Mouse (Mus musculus) CH12.LX (cell line): Measurements from ENCODE around the gene Foxc2. TPM values are rescaled to one million over a fixed set of nuclear protein-coding genes. Genes with fewer than 3 reads are reported as not detected.

Source experiments
- DNase-seq: peaks from one replicate; pipeline ENCODE4 v3.0.0-alpha.2; 2013; ENCODE audit errors: extremely low read depth
- H3K27ac ChIP-seq: 2 replicates; pipeline ENCODE4 v1.5.1; 2012; ENCODE audit warnings: low read depth, mild to moderate bottlenecking, control low read depth, moderate library complexity; ENCODE audit not compliant: insufficient read depth
- H3K27me3 ChIP-seq: replicated peaks from 2 replicates; pipeline ENCODE3; 2012; ENCODE audit warnings: inconsistent platforms
- H3K36me3 ChIP-seq, 2 experiments: replicated peaks in 1 of 2; 2 replicates each; pipeline versions ENCODE3 to v1.6.1; 2012; ENCODE audit warnings: inconsistent platforms in 1 of 2, low read length in 1 of 2, mild to moderate bottlenecking in 1 of 2, mixed read lengths in 1 of 2, moderate library complexity in 1 of 2; ENCODE audit not compliant: control insufficient read depth in 1 of 2, insufficient read depth in 1 of 2
- H3K4me1 ChIP-seq, 2 experiments: 2 replicates each; pipeline ENCODE4 v1.6.1; 2012; ENCODE audit warnings: inconsistent platforms in 1 of 2, moderate library complexity in 1 of 2; ENCODE audit not compliant: insufficient read depth in 2 of 2, control insufficient read depth in 1 of 2
- H3K4me2 ChIP-seq: 2 replicates; pipeline ENCODE4 v1.6.1; 2012; ENCODE audit warnings: low read depth, mild to moderate bottlenecking, control low read depth; ENCODE audit not compliant: poor library complexity, insufficient read depth, severe bottlenecking
- H3K4me3 ChIP-seq, 3 experiments: fragments of 150-350 bp in 1 of 3; sonication (generic) in 1 of 3; replicated peaks in 1 of 3; 2 replicates each; pipeline versions ENCODE3 to v1.5.1; 2011 to 2012; ENCODE audit warnings: low read depth in 2 of 3, low read length in 2 of 3, mild to moderate bottlenecking in 2 of 3, moderate library complexity in 2 of 3, control low read depth in 1 of 3, improper control_type of control experiment in 1 of 3, inconsistent platforms in 1 of 3, mixed read lengths in 1 of 3; ENCODE audit not compliant: poor library complexity in 1 of 3
- H3K79me2 ChIP-seq: replicated peaks from 2 replicates; pipeline ENCODE4 v1.6.1; 2012; ENCODE audit warnings: mild to moderate bottlenecking, moderate library complexity; ENCODE audit not compliant: control insufficient read depth, poor library complexity, insufficient read depth, severe bottlenecking; ENCODE audit errors: extremely low read depth
- H3K9ac ChIP-seq: 2 replicates; pipeline ENCODE4 v1.6.1; 2012; ENCODE audit warnings: low read depth, mild to moderate bottlenecking, control low read depth, moderate library complexity; ENCODE audit not compliant: insufficient read depth
- H3K9me3 ChIP-seq: replicated peaks from 2 replicates; pipeline ENCODE3; 2012; ENCODE audit warnings: low read length, inconsistent platforms, mixed read lengths
- BHLHE40 ChIP-seq: IDR thresholded peaks from 2 replicates; pipeline ENCODE4 v1.6.1; 2011; ENCODE audit warnings: mild to moderate bottlenecking, low read depth, low read length, improper control_type of control experiment
- CHD1 ChIP-seq: IDR thresholded peaks from 2 replicates; pipeline ENCODE4 v1.6.1; 2012; ENCODE audit warnings: low read depth, low read length, improper control_type of control experiment, inconsistent platforms
- CHD2 ChIP-seq: IDR thresholded peaks from 2 replicates; pipeline ENCODE4 v1.6.1; 2011; ENCODE audit warnings: low read length, improper control_type of control experiment
- CTCF ChIP-seq, 2 experiments: IDR thresholded peaks in 1 of 2; conservative IDR thresholded peaks in 1 of 2; 2 replicates each; pipeline ENCODE4 v1.5.1; 2011 to 2012; ENCODE audit warnings: low read depth in 2 of 2, low read length in 2 of 2, improper control_type of control experiment in 1 of 2, inconsistent platforms in 1 of 2, mild to moderate bottlenecking in 1 of 2, moderate library complexity in 1 of 2
- E2F4 ChIP-seq: IDR thresholded peaks from 2 replicates; pipeline ENCODE4 v1.6.1; 2011; ENCODE audit warnings: low read depth, low read length, improper control_type of control experiment; ENCODE audit not compliant: insufficient replicate concordance
- ELF1 ChIP-seq: IDR thresholded peaks from 2 replicates; pipeline ENCODE4 v1.6.1; 2014; ENCODE audit warnings: low read depth, mild to moderate bottlenecking, inconsistent platforms, low read length, improper control_type of control experiment
- EP300 ChIP-seq: IDR thresholded peaks from 2 replicates; pipeline ENCODE4 v1.6.1; 2011; ENCODE audit warnings: low read length, improper control_type of control experiment
- ETS1 ChIP-seq: conservative IDR thresholded peaks from 2 replicates; pipeline ENCODE4 v1.6.1; 2012; ENCODE audit warnings: low read depth, mild to moderate bottlenecking, inconsistent platforms, low read length, improper control_type of control experiment, moderate library complexity
- GABPA ChIP-seq: IDR thresholded peaks from 2 replicates; pipeline ENCODE4 v1.6.1; 2012; ENCODE audit warnings: low read depth, low read length, improper control_type of control experiment, inconsistent platforms; ENCODE audit not compliant: insufficient replicate concordance
- HCFC1 ChIP-seq: IDR thresholded peaks from 2 replicates; pipeline ENCODE4 v1.6.1; 2012; ENCODE audit warnings: low read depth, mild to moderate bottlenecking, inconsistent platforms, low read length, improper control_type of control experiment
- IRF4 ChIP-seq: IDR thresholded peaks from 2 replicates; pipeline ENCODE4 v1.6.1; 2014; ENCODE audit warnings: low read depth, mild to moderate bottlenecking, inconsistent platforms, low read length, improper control_type of control experiment
- JUN ChIP-seq: IDR thresholded peaks from 2 replicates; pipeline ENCODE4 v1.6.1; 2011; ENCODE audit warnings: low read depth, mild to moderate bottlenecking, low read length, improper control_type of control experiment, moderate library complexity; ENCODE audit not compliant: insufficient read depth
- JUND ChIP-seq: conservative IDR thresholded peaks from 2 replicates; pipeline ENCODE4 v1.6.1; 2011; ENCODE audit warnings: low read depth, low read length, improper control_type of control experiment
- KAT2A ChIP-seq: IDR thresholded peaks from 2 replicates; pipeline ENCODE4 v1.6.1; 2012; ENCODE audit warnings: low read length, improper control_type of control experiment, inconsistent platforms; ENCODE audit not compliant: insufficient replicate concordance
- MAFK ChIP-seq: IDR thresholded peaks from 2 replicates; pipeline ENCODE4 v1.6.1; 2011; ENCODE audit warnings: low read length, improper control_type of control experiment; ENCODE audit not compliant: insufficient replicate concordance
- MAX ChIP-seq: IDR thresholded peaks from 2 replicates; pipeline ENCODE4 v1.6.1; 2011; ENCODE audit warnings: low read length, improper control_type of control experiment
- MAZ ChIP-seq: IDR thresholded peaks from 2 replicates; pipeline ENCODE4 v1.6.1; 2012; ENCODE audit warnings: low read depth, mild to moderate bottlenecking, inconsistent platforms, low read length, improper control_type of control experiment, moderate library complexity
- MEF2A ChIP-seq: IDR thresholded peaks from 2 replicates; pipeline ENCODE4 v1.6.1; 2014; ENCODE audit warnings: low read depth, mild to moderate bottlenecking, inconsistent platforms, low read length, improper control_type of control experiment, borderline replicate concordance
- MXI1 ChIP-seq: IDR thresholded peaks from 2 replicates; pipeline ENCODE4 v1.6.1; 2011; ENCODE audit warnings: mild to moderate bottlenecking, low read depth, low read length, improper control_type of control experiment
- MYC ChIP-seq: IDR thresholded peaks from 2 replicates; pipeline ENCODE4 v1.6.1; 2011; ENCODE audit warnings: low read depth, mild to moderate bottlenecking, improper control_type of control experiment, low read length
- NELFE ChIP-seq: IDR thresholded peaks from 2 replicates; pipeline ENCODE4 v1.6.1; 2011; ENCODE audit warnings: low read depth, low read length, improper control_type of control experiment
- NRF1 ChIP-seq: IDR thresholded peaks from 2 replicates; pipeline ENCODE4 v1.6.1; 2014; ENCODE audit warnings: low read depth, mild to moderate bottlenecking, inconsistent platforms, low read length, improper control_type of control experiment, moderate library complexity
- PAX5 ChIP-seq: IDR thresholded peaks from 2 replicates; pipeline ENCODE4 v1.6.1; 2012; ENCODE audit warnings: low read length, inconsistent platforms, mixed read lengths
- POLR2A ChIP-seq: IDR thresholded peaks from 2 replicates; pipeline ENCODE4 v1.6.1; 2011; ENCODE audit warnings: low read depth, mild to moderate bottlenecking, improper control_type of control experiment, low read length
- POLR2AphosphoS2 ChIP-seq: IDR thresholded peaks from 2 replicates; pipeline ENCODE4 v1.6.1; 2011; ENCODE audit warnings: low read depth, low read length, improper control_type of control experiment
- RCOR1 ChIP-seq: conservative IDR thresholded peaks from 2 replicates; pipeline ENCODE4 v1.6.1; 2012; ENCODE audit warnings: low read depth, mild to moderate bottlenecking, inconsistent platforms, low read length, improper control_type of control experiment
- SIN3A ChIP-seq: IDR thresholded peaks from 2 replicates; pipeline ENCODE4 v1.6.1; 2012; ENCODE audit warnings: low read length, improper control_type of control experiment, inconsistent platforms
- SMC3 ChIP-seq: IDR thresholded peaks from 2 replicates; pipeline ENCODE4 v1.6.1; 2011; ENCODE audit warnings: low read depth, low read length, improper control_type of control experiment
- TBP ChIP-seq: conservative IDR thresholded peaks from 2 replicates; pipeline ENCODE4 v1.6.1; 2011; ENCODE audit warnings: low read depth, low read length, improper control_type of control experiment
- TCF12 ChIP-seq: IDR thresholded peaks from 2 replicates; pipeline ENCODE4 v1.6.1; 2014; ENCODE audit warnings: low read depth, mild to moderate bottlenecking, inconsistent platforms, low read length, improper control_type of control experiment
- UBTF ChIP-seq: IDR thresholded peaks from 2 replicates; pipeline ENCODE4 v1.6.1; 2012; ENCODE audit warnings: low read depth, mild to moderate bottlenecking, inconsistent platforms, low read length, improper control_type of control experiment, moderate library complexity
- USF1 ChIP-seq: IDR thresholded peaks from 2 replicates; pipeline ENCODE4 v1.6.1; 2014; ENCODE audit warnings: low read depth, mild to moderate bottlenecking, inconsistent platforms, low read length, improper control_type of control experiment
- USF2 ChIP-seq: conservative IDR thresholded peaks from 2 replicates; pipeline ENCODE4 v1.6.1; 2011; ENCODE audit warnings: low read depth, low read length, improper control_type of control experiment
- ZC3H11A ChIP-seq: IDR thresholded peaks from 2 replicates; pipeline ENCODE4 v1.6.1; 2012; ENCODE audit warnings: low read depth, mild to moderate bottlenecking, inconsistent platforms, low read length, improper control_type of control experiment
- ZKSCAN1 ChIP-seq: IDR thresholded peaks from 2 replicates; pipeline ENCODE4 v1.6.1; 2012; ENCODE audit warnings: low read depth, inconsistent platforms, low read length, improper control_type of control experiment, borderline replicate concordance
- ZMIZ1 ChIP-seq: IDR thresholded peaks from 2 replicates; pipeline ENCODE4 v1.6.1; 2012; ENCODE audit warnings: low read depth, mild to moderate bottlenecking, inconsistent platforms, low read length, improper control_type of control experiment
- ZNF384 ChIP-seq: IDR thresholded peaks from 2 replicates; pipeline ENCODE4 v1.6.1; 2012; ENCODE audit warnings: low read depth, low read length, improper control_type of control experiment, inconsistent platforms
- dilution Hi-C: fragments of 300-500 bp; cut with MboI; formaldehyde crosslinking; loops from 2 replicates; pipeline ENCODE4 v1.14.3; 2020; ENCODE audit warnings: low sequenced_read_pairs; ENCODE audit not compliant: extremely low pct_unique_long_range_greater_than_20kb, extremely low pct_ligation_motif_present
- in situ Hi-C: fragments of 300-500 bp; cut with MboI; formaldehyde crosslinking; loops from 3 replicates; pipeline ENCODE4 v1.14.3; 2019; ENCODE audit warnings: low sequenced_read_pairs, low pct_ligation_motif_present, low pct_unique_long_range_greater_than_20kb, mixed read lengths
- polyA plus RNA-seq: library from polyadenylated mRNA; unstranded; fragments of >175 nt; gene quantifications from 2 replicates; pipeline ENCODE4 v1.2.1, GENCODE M21; 2012; ENCODE audit warnings: low read depth; ENCODE audit not compliant: insufficient read length
- total RNA-seq, 2 experiments: library from RNA; depleted of rRNA; stranded (reverse); fragments of 300-350 nt in 1 of 2; fragments of >200 nt in 1 of 2; gene quantifications; 2 replicates each; pipeline ENCODE4 v1.2.3; 2012 to 2014

Gene Foxc2
- total and polyA plus RNA-seq, 3 experiments: not detected

- peak within 1 kb of the TSS; percentile 70 for H3K4me2 ChIP-seq
- dilution Hi-C loops (no loop called here), in situ Hi-C loops (no loop called here)
- H3K9me3 ChIP-seq: no peaks in the 10 kb centered on the region
- H3K4me1 ChIP-seq: peaks cover 12 to 41% of the 10 kb centered on the region in 2 experiments
- H3K9ac ChIP-seq: peak within 1 kb of the TSS; percentile 53
- peak; percentile 96 for DNase-seq
- H3K79me2 ChIP-seq: 0 out of 2 replicates have a peak, but pooled peaks cover 12% of the 10 kb centered on the region
- H3K36me3 ChIP-seq: peaks cover 17 to 37% of the 10 kb centered on the region in 2 experiments
- H3K4me3 ChIP-seq: peak within 1 kb of the TSS; percentile 84 to 99 (median 93)
- no peaks in the 10 kb centered on the region for H3K27me3 ChIP-seq
- H3K27ac ChIP-seq: no peak within 1 kb of the TSS
- TF ChIP-seq ZMIZ1 (peak; percentile 92), SIN3A (peak; percentile 63; the same call in 1 of the 2 replicates), NRF1 (peak; percentile 98), ZNF384 (no peak), MAX (no peak), TCF12 (peak; percentile 84), USF1 (no peak), USF2 (no peak), PAX5 (no peak), RCOR1 (no peak), ZC3H11A (no peak), MAZ (0 out of 2 replicates have a peak, but pooled peaks have one; percentile 30), SMC3 (no peak), BHLHE40 (no peak; the same call in 1 of the 2 replicates), MAFK (no peak), JUND (no peak), JUN (no peak), ETS1 (no peak), KAT2A (peak; percentile 51; the same call in 1 of the 2 replicates), POLR2A (peak; percentile 97), E2F4 (0 out of 2 replicates have a peak, but pooled peaks have one; percentile 13), MYC (no peak), NELFE (peak; percentile 90), CHD2 (no peak; the same call in 1 of the 2 replicates), UBTF (0 out of 2 replicates have a peak, but pooled peaks have one; percentile 43), POLR2AphosphoS2 (no peak; the same call in 1 of the 2 replicates), GABPA (no peak), MEF2A (peak; percentile 35; the same call in 1 of the 2 replicates), ZKSCAN1 (no peak), MXI1 (peak; percentile 67), IRF4 (0 out of 2 replicates have a peak, but pooled peaks have one; percentile 38), CTCF (conservative IDR thresholded peaks at IDR 0.05 in 1 of 2, IDR thresholded peaks at IDR 0.05 in 1 of 2; ENCODE audit: low read depth in 2 of 2, low read length in 2 of 2) (no peak), ELF1 (peak; percentile 44), CHD1 (no peak), EP300 (no peak), TBP (peak; percentile 73; the same call in 1 of the 2 replicates), HCFC1 (peak; percentile 84)
Measured at GRCm38 (mm10) chr8:121107668-121108656, 8.0 kb upstream of the Foxc2 start, which contains the start of gene Mthfsd. Mthfsd (minus strand) TSS chr8:121108392.
